Mouse (Mus musculus) midbrain, embryonic 11.5 days (tissue): Measurements from ENCODE around the gene Mrpl38. TPM values are rescaled to one million over a fixed set of nuclear protein-coding genes. Genes with fewer than 3 reads are reported as not detected.

Experiments used
- ATAC-seq: fragments of 200-750 bp; cut with Nextera tagmentation; 2 replicates; pipeline ENCODE4 v1.8.0; 2017; ENCODE audit warnings: moderate TSS enrichment, moderate library complexity; ENCODE audit not compliant: low FRiP score
- DNase-seq: peaks from one replicate; pipeline ENCODE4 v3.0.0; 2015; ENCODE audit warnings: low spot score; ENCODE audit errors: missing footprints
- H3K27ac ChIP-seq: fragments of 300-500 bp; sonication (generic); 2 replicates; pipeline ENCODE4 v1.5.1; 2014; ENCODE audit warnings: low read depth, low read length
- H3K27me3 ChIP-seq: fragments of 300-500 bp; sonication (generic); 2 replicates; pipeline ENCODE4 v1.6.1; 2014; ENCODE audit warnings: mild to moderate bottlenecking, low read length, moderate library complexity, mixed read lengths; ENCODE audit not compliant: control insufficient read depth, insufficient read depth
- H3K36me3 ChIP-seq: fragments of 300-500 bp; sonication (generic); 2 replicates; pipeline ENCODE4 v1.6.1; 2014; ENCODE audit warnings: mild to moderate bottlenecking, low read length, moderate library complexity, mixed read lengths; ENCODE audit not compliant: control insufficient read depth, insufficient read depth
- H3K4me1 ChIP-seq: fragments of 300-500 bp; sonication (generic); 2 replicates; pipeline ENCODE4 v1.6.1; 2014; ENCODE audit warnings: low read length; ENCODE audit not compliant: control insufficient read depth, insufficient read depth
- H3K4me2 ChIP-seq: fragments of 300-500 bp; sonication (generic); 2 replicates; pipeline ENCODE4 v1.6.1; 2014; ENCODE audit warnings: mild to moderate bottlenecking, moderate library complexity
- H3K4me3 ChIP-seq: fragments of 300-500 bp; sonication (generic); 2 replicates; pipeline ENCODE4 v1.5.1; 2014; ENCODE audit warnings: low read depth, low read length
- H3K9ac ChIP-seq: fragments of 300-500 bp; sonication (generic); 2 replicates; pipeline ENCODE4 v1.6.1; 2014; ENCODE audit warnings: low read length
- H3K9me3 ChIP-seq: fragments of 300-500 bp; sonication (generic); 2 replicates; pipeline ENCODE4 v1.6.1; 2016; ENCODE audit warnings: low read length; ENCODE audit not compliant: control insufficient read depth
- WGBS: fragments of 180-500 bp; shearing (Covaris S2); extraction: QIAGEN DNeasy Blood & Tissue Kit; methylation state at CpG from one replicate; pipeline ENCODE4 v1.1.7; 2014; 5-methylcytosine and 5-hydroxymethylcytosine counted together
- polyA plus RNA-seq: library from polyadenylated mRNA; unstranded; fragments of >200 nt; fragmentation: Nextera tagmentation; extraction: Ambion mirVana; gene quantifications from 2 replicates; pipeline ENCODE4 v1.2.1, GENCODE M21; 2014

Mrpl38 gene
- polyA plus RNA-seq, 1 experiment from 2014 or later: 97.0 TPM

- Histone ChIP-seq H3K27me3 (no peaks in the 10 kb centered on the region), H3K4me2 (no peak overlapping the region), H3K9ac (no peak overlapping the region), H3K36me3 (peaks cover 27% of the 10 kb centered on the region), H3K4me3 (no peak overlapping the region), H3K9me3 (no peaks in the 10 kb centered on the region), H3K4me1 (no peaks in the 10 kb centered on the region), H3K27ac (no peak overlapping the region)
- ATAC-seq: no peak
- DNase-seq: no peak
- 69% methylated on average over 20 of the region's 20 CpGs for WGBS
Measured at GRCm38 (mm10) chr11:116148761-116149221, 10.1 kb upstream of the Mrpl38 start.

DNA sequence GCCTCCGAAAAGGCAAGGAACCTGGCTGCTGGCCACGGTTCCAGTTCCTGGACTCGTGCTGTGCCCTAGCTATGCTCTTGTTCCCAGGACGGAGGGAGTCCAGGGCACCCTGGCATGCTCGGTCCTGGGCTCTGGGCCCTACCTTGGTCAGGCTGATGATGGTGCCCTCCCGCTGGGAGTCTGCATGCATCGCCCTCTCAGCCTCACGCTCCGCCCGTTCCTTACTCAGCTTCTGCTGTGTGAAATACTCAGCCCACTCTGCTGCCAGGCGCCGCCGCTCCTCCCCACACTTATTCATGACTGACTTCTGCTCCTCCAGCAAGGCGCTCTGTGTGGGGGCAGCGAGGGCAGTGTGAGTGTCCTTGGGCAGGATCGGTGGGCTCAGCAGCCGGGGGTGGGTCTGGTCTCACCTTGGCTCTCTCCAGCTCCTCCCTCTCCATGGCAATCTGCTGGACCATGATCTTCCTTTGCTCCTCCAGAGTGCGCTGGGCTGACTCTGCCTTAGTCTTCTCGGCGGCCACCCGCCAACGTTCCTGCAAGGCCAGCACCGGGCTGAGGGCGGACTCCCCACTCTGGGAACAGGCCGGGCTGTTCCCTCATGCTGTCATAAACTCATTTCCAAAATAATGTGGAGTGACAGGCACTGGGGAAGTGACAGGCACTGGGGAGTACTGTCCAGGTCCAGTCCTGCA lies 7.8 kb upstream of the Mrpl38 start:
- WGBS: 78% methylated on average over 25 of the region's 25 CpGs

GRCm38 (mm10) chr11:116145481-116146293 lies 7.0 kb upstream of the Mrpl38 start:
- Histone ChIP-seq H3K4me1 (no peaks in the 10 kb centered on the region), H3K27ac (no peak overlapping the region), H3K4me2 (no peak overlapping the region), H3K9me3 (no peaks in the 10 kb centered on the region), H3K27me3 (no peaks in the 10 kb centered on the region), H3K9ac (no peak overlapping the region), H3K36me3 (peaks cover 25% of the 10 kb centered on the region), H3K4me3 (no peak overlapping the region)
- ATAC-seq (no peak), DNase-seq (no peak)
- WGBS: 49% methylated on average over 18 of the region's 18 CpGs

More for the DNA sequence above, 7.8 kb upstream of the Mrpl38 start:
- Histone ChIP-seq H3K9ac (no peak overlapping the region), H3K4me2 (no peak overlapping the region), H3K4me3 (no peak overlapping the region), H3K36me3 (peaks cover 31% of the 10 kb centered on the region), H3K27me3 (no peaks in the 10 kb centered on the region), H3K4me1 (no peaks in the 10 kb centered on the region), H3K27ac (no peak overlapping the region), H3K9me3 (no peaks in the 10 kb centered on the region)
- ATAC-seq: no peak
- no peak for DNase-seq

DNA sequence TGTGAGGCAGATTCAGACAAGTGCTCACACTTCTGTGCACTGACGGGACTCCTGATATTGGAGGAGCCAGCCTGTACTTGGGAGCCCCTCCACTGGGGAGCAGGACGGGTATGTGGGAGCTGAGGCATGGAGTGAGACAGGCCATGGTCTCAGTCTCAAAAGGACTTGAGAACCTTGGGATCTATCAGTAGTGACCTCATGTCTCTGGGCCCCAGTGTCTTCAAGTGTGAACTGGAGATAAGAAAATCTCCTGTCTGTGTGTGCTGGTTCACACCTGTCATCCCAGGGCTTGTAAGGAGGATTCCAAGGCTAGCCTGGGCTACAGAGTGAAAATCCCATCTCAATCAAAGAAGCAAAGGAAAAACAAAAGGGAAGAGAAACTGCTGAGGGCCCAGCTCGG lies 4.8 kb upstream of the Mrpl38 start:
- H3K4me3 ChIP-seq: no peak overlapping the region
- WGBS: 95% methylated on average over 3 of the region's 3 CpGs
- no peaks in the 10 kb centered on the region for H3K4me1 ChIP-seq
- DNase-seq (no peak), ATAC-seq (no peak)
- no peaks in the 10 kb centered on the region for H3K27me3 ChIP-seq
- no peak overlapping the region for H3K9ac ChIP-seq
- no peak overlapping the region for H3K4me2 ChIP-seq
- peaks cover 19% of the 10 kb centered on the region; the same call in 1 of the 2 replicates for H3K36me3 ChIP-seq
- H3K27ac ChIP-seq: no peak overlapping the region
- no peaks in the 10 kb centered on the region for H3K9me3 ChIP-seq

GRCm38 (mm10) chr11:116142211-116142991 lies 3.7 kb upstream of the Mrpl38 start:
- peaks cover 17% of the 10 kb centered on the region; the same call in 1 of the 2 replicates for H3K36me3 ChIP-seq
- H3K9me3 ChIP-seq: no peaks in the 10 kb centered on the region
- DNase-seq: no peak
- no peak overlapping the region for H3K4me3 ChIP-seq
- no peak for ATAC-seq
- no peak overlapping the region for H3K27ac ChIP-seq
- no peaks in the 10 kb centered on the region for H3K4me1 ChIP-seq
- no peaks in the 10 kb centered on the region for H3K27me3 ChIP-seq
- no peak overlapping the region for H3K4me2 ChIP-seq
- WGBS: 77% methylated on average over 10 of the region's 10 CpGs
- H3K9ac ChIP-seq: no peak overlapping the region

DNA sequence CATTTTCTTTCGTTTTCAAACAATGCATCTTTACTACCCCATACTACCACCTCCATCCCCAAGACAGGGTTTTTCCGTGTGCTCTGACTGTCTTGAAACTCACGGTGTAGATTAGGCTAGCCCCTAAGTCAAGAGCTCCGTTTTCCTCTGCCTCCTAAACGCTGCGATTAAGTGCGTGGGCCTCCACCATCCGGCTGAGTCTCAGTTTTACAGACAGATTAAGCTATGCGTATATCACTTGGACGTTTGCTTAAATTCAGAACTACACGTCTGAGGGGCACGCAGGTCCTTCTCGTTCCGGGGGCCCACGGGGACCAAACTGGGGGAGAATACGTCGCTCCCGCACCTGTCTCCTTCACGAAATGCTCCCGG lies 586 bp downstream of the Mrpl38 start:
- no peaks in the 10 kb centered on the region for H3K27me3 ChIP-seq
- H3K4me2 ChIP-seq: peak overlapping the region; percentile 59
- 1% methylated on average over 20 of the region's 20 CpGs for WGBS
- no peak overlapping the region for H3K27ac ChIP-seq
- H3K4me3 ChIP-seq: peak overlapping the region; percentile 91
- peaks cover 8% of the 10 kb centered on the region; the same call in 1 of the 2 replicates for H3K36me3 ChIP-seq
- no peaks in the 10 kb centered on the region for H3K4me1 ChIP-seq
- no peaks in the 10 kb centered on the region for H3K9me3 ChIP-seq
- ATAC-seq (peak; percentile 10; the same call in 1 of the 2 replicates), DNase-seq (no peak)
- peak overlapping the region; percentile 86 for H3K9ac ChIP-seq

- H3K4me2 ChIP-seq: no peak overlapping the region
- DNase-seq (no peak), ATAC-seq (no peak)
- 88% methylated on average over 10 of the region's 10 CpGs for WGBS
- peaks cover 10% of the 10 kb centered on the region; the same call in 1 of the 2 replicates for H3K36me3 ChIP-seq
- no peak overlapping the region for H3K9ac ChIP-seq
- no peaks in the 10 kb centered on the region for H3K9me3 ChIP-seq
- H3K27ac ChIP-seq: no peak overlapping the region
- H3K4me1 ChIP-seq: peaks cover 12% of the 10 kb centered on the region
- H3K27me3 ChIP-seq: no peaks in the 10 kb centered on the region
- H3K4me3 ChIP-seq: no peak overlapping the region
Measured at GRCm38 (mm10) chr11:116134171-116134570, 4.5 kb downstream of the Mrpl38 start.

- DNase-seq (no peak), ATAC-seq (no peak)
- WGBS: 78% methylated on average over 5 of the region's 5 CpGs
- H3K36me3 ChIP-seq: peaks cover 10% of the 10 kb centered on the region; the same call in 1 of the 2 replicates
- H3K27ac ChIP-seq: no peak overlapping the region
- H3K4me2 ChIP-seq: no peak overlapping the region
- no peak overlapping the region for H3K4me3 ChIP-seq
- H3K4me1 ChIP-seq: peaks cover 12% of the 10 kb centered on the region
- no peaks in the 10 kb centered on the region for H3K9me3 ChIP-seq
- H3K9ac ChIP-seq: no peak overlapping the region
- H3K27me3 ChIP-seq: no peaks in the 10 kb centered on the region
Measured at GRCm38 (mm10) chr11:116133497-116133896, 5.2 kb downstream of the Mrpl38 start.
